Comparison of ENCODE assay signal across 9 mouse cellular contexts in genomic region chr14:45602002-45602401, GRCm38 (mm10). TPM values are rescaled to one million over a fixed set of nuclear protein-coding genes. Genes with fewer than 3 reads are reported as not detected.
DNase-seq lines count a peak whose midpoint lies in the region.
"Had no signal": no experiment of that assay in that cellular context is flagged by ENCODE, and none has a peak within 500 bp of the region (broad histone marks: within the 10 kb centered on the region; RNA-seq: fewer than 3 reads in every experiment).

No protein-coding gene starts in this region.

- DNase-seq in layer of hippocampus, adult 11-12 months (ENCODE audit: low spot score), result peak; percentile 45
- DNase-seq in layer of hippocampus, postnatal 25 days (ENCODE audit: extremely low spot score in 1 of 2, low spot score in 1 of 2), result no peak
- DNase-seq in MEL-GATA-1-ER (ENCODE audit: extremely low read depth, low read depth), result peak; percentile 15
- DNase-seq in embryo, embryonic 11 days, result peak; percentile 59
- DNase-seq in mesoderm, embryonic 11.5 days (ENCODE audit: low read depth, low spot score), result peak; percentile 44
- no peak for DNase-seq in right cerebral cortex, postnatal 36 days (ENCODE audit: low spot score in 2 of 2)
- DNase-seq in ovary, postnatal 36 days (ENCODE audit: low spot score), result no peak
- no peak for DNase-seq in thymus, postnatal 4 days
- DNase-seq: liver, embryonic 13.5 days had no signal

RNA-seq across cellular contexts. Expression of gene Ddhd1, which starts 55.9 kb away (rescaled TPM):
- 10 to 100 TPM; 63.8 to 78.2 TPM for total RNA-seq in layer of hippocampus, postnatal 25 days (2021)

Comparison
In these comparisons a context has a peak if more than half of its experiments do, and no peak if none do; other contexts are left out.
1. DNase-seq: peak in layer of hippocampus, adult 11-12 months (single experiment), MEL-GATA-1-ER (single experiment), embryo, embryonic 11 days (single experiment) and mesoderm, embryonic 11.5 days (single experiment); none in layer of hippocampus, postnatal 25 days (0 of 2), right cerebral cortex, postnatal 36 days (0 of 2), ovary, postnatal 36 days (single experiment) and thymus, postnatal 4 days (single experiment).